Mouse (Mus musculus) gonadal fat pad, adult 2 months (tissue): ENCODE results near the gene Lrtm2. TPM values are rescaled to one million over a fixed set of nuclear protein-coding genes. Genes with fewer than 3 reads are reported as not detected.

Source experiments
- DNase-seq: peaks from one replicate; pipeline ENCODE4 v3.0.0-alpha.2; 2012; ENCODE audit warnings: low read depth
- polyA plus RNA-seq: library from polyadenylated mRNA; depleted of rRNA; stranded (reverse); fragments of >200 nt; gene quantifications from 2 replicates; pipeline ENCODE4 v1.2.3, GENCODE M21; 2012

Lrtm2 gene
- polyA plus RNA-seq, 1 experiment, result 0.07 TPM

DNA sequence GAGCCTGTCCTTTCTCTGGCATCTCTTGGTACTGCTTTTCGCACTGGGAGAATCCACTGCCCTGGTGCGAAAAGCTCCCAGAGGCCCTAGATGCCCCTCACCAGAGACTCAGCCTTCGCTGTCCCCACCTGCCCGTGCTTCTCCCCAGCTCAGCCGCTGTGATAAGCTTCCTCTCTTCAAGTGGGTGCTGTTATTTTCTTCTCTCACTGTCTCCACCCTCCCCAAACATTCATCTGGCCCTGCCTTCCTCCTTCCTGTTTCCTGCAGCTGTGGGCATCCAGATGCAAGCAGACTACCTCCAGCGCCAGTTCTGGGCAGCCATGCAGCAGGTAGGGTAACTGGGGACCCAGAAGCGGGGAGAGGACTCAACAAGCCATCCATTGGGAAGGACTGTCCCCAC is 5.6 kb upstream of the Lrtm2 start:
- DNase-seq, result no peak

DNA sequence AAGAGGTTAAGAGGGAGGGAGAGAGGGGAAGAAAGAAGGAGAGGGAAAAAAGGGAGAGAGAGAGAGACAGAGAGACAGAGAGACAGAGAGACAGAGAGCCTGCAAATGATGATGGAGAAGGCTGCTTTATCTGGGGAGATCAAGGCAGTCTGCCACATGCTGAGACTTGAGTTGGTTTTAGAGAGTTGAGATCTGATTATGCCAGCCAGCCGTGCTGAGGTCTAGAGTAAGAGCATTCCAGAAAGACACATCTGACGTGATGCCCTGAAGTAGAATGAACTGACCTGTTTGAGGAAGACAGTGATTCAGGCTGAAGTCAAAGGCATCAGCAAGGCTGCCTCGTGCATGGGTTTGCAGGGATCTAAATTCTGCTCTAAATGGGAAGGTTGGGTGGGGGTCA is 3.3 kb upstream of the Lrtm2 start:
- no peak for DNase-seq

DNA sequence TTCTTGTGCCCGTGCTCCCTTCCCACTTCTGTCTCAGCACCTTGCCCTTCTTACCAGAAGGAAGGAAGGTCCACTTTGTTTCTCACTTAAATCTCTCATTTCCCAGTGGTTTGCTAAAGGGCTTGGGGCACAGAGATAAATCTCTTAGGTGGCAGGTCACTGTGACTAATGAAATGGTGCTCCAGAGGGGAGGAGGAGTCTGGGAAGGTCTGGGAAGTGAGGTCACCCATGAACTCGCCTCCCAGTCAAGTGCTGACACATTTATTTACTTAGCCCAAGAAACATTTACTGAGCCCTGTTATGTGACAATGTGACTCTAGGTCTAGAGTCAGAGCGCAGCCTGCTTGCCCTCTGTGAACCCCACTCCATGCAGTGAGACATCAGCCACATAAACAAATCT is 2.6 kb upstream of the Lrtm2 start:
- DNase-seq, result no peak

DNA sequence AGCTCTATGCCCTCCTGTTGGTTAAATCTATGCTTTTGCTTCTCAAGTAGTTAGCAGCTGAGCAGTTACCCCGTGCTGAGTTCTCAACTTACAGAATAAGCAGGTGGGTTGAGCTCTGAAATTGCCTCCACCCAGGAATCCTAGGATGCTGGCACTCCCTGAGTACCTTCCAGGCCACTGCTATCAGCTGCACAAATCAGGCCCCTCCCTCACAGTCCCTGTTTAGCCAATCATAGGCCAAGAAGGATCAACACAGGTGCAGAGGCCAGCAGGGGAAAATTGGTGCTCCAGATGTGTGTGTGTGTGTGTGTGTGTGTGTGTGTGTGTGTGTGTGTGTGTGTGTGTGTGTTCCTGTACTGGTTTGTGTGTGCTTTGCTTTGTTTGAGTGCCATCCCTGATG is 1.5 kb upstream of the Lrtm2 start:
- no peak for DNase-seq

DNA sequence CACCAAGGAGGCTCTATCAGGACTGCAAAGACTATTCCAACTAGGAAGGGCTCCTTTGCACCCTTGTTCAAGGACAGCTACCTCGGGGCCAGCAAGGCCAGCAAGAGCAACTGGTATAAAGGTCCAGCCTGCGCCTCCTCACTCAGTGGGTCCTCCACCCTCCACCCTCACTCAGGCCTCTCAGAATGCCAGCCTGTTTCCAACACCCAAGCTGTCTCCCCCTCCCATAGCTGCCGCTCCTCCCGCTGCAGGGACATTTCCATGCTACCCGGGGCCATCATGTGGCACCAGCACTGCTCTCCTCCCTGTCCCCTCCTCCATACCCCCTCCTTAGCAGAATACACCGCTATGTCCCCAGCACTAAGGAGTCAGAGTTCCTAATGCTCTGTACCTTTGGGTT is 630 bp downstream of the Lrtm2 start:
- no peak for DNase-seq

DNA sequence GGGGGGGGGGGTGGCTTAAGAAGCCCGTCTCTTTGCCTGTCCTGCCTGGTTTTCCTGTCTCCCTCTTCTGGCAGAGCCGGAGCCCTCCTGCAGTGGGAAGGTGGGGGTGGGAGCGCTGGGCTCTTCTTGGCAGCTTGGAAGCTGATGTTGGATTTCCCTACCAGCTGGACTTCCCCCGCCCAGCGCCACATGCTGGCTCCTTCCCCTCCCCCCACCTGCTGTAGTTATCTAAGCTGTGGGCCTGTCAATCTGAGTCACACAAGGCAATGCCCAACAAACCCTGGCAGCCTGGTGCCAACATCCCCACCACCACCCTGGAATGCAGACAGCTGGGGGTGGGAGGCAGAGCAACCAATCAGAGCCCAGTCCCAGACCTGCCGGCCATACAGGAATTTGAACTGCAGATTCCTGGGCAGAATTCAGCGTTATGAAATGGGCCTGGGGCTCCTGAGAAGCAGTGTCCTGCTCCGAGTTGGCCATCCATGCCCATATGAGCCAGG is 1.3 kb downstream of the Lrtm2 start:
- DNase-seq, result no peak

DNA sequence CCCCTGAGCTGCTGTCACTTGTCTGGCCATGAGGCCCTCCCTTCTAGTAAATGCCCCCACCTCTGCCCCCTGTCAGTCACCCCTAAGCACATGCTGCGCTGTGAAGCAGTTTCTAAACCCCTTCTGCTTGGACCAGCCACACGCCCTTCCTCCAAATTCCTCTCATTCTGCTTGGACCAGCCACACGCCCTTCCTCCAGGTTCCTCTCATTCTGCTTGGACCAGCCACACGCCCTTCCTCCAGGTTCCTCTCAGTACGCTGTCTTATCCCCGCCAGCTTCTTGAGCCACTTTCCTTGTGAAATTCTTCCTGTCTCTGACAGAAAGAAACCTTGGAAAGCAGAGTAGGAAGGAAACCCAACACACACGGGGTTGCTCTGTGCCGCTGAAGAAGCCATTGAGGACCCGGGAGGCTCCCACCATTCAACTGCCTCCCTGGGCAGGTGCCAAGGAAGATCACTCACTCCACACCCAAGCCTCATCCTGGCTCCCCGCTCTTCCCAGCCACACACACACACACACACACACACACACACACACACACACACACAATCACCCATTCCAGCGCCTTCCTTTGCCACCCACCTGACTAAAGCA is 1.9 kb downstream of the Lrtm2 start:
- DNase-seq, result no peak

DNA sequence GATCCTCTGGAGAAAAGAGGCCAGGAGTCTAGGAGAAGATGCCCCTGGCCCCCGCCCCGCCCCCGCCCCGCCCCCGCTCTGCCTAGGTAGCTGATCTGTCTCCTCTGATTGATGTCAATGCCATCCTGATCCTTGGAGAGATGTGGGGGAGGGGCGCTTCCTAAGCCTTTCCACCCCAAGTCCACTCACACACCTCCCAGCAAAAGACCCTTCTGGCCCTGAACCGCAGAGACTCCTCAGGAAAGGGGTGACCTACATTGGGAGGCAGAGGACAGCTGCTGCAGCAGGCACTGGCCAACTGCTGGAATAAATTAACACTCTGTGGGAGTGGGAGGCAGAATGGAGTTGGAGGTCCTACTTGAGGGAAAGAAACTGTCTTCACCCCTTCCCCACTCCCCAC is 4.0 kb downstream of the Lrtm2 start:
- no peak for DNase-seq

DNA sequence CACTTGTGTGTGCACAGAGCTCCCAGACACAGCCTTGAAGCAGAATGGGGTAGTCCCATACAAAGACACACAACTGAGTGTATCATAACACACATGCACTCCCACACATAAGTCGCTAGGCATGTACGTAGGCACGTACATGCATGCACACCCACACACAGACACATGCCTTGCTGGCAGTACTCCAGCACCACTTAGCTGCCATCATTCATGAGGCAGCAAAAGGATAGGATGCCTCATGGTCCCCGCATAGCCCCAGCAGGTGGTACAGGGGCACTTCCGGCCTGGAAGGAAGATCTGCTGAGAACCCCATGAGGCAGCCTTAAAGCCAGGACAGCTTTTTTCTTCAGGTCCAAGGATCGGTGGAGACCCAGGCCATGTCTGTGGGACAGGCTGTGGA is 4.6 kb downstream of the Lrtm2 start:
- no peak for DNase-seq

DNA sequence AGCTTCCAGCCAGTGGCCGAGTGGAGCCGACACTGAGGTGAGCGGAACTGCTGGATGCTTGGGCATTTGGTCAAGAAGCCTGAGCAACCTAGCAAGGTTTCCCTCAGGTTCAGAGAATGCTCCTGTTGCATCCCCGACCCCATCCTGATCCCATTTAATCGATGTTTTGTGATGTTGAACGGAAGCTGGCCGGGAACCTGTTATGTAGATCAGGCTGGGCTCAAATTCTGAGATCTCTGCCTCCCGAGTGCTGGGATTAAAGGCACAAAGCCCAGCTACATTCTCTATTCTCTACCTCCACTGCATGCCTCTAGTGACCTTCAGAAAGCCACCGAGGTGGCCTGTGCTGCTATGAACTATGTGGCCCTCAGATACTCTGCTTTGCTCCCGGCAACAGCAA is 5.8 kb downstream of the Lrtm2 start:
- no peak for DNase-seq

DNA sequence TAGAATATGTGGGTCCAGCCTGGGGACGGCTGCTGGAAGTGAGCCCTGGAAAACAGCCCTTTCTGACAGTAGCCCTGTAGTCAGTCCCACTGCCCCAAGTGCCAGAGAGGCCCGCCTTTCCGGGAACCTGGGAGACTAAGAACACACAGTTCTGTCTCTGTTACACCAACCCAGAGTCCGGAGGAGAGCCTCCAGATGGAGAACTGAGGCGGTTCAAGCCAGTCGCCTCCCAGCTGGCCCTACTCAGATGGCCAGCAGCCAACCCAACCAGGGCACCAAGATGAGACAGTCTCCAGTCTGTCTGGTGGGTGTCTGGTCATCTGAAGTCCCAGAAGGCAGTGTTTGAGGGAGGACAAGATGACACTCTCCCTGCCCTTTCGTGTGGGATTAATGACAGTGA is 8.8 kb downstream of the Lrtm2 start:
- DNase-seq, result no peak

DNA sequence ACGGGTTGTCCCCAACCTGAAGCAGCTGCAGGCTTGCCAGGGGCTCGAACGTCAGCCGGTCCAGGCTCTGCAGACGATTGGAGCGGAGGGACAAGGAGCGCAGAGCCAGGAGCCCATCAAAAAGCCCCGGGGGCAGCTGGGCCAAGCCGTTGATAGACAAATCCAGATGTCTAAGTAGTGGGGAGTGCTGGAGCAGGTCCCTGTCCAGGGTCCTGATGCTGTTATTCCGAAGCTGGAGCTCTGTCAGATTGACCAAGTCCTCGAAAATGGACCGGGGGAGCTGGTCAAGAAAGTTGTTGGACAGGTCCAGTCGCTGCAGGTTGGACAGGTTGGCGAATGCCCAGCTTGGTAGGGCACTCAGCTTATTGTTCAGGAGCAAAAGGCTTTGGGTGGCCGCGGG is 10.1 kb downstream of the Lrtm2 start:
- DNase-seq, result no peak

DNA sequence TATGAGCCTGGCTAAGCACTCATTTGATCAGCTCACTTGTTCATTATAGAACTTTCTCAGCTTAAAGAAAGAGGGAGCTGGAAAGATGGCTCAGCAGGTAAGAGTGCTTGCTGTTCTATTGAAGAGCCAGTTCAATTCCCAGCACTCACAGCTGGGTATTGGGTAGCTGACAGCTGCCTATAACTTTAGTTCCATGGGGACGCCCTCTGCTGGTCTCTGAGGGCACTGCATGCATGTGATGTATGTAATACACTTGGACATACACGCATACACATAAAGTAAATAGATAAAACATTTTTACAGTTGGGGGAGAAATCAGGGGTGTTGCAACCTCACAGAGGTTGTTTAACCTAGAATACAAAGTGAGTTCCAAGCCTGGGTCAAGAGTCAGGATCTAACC is 11.2 kb downstream of the Lrtm2 start:
- DNase-seq, result no peak

DNA sequence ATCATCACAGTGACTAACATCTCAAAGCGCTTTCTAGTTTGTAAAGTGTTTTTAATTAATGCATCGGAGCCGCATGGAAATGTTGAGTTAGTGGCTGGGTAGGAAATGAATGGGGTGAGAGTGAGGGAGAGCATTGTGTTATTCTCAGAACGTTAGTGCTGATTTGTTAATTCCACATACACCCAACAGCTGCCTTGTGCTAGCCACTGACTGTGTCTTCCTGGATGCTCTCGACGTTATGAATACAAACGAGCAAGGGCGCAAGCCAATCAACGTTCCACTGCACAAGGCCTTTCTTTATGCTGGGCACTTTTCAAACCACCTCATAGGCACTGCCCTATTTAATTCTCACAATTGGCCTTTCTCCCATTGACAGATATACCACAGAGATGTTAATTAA is 11.8 kb downstream of the Lrtm2 start:
- no peak for DNase-seq

DNA sequence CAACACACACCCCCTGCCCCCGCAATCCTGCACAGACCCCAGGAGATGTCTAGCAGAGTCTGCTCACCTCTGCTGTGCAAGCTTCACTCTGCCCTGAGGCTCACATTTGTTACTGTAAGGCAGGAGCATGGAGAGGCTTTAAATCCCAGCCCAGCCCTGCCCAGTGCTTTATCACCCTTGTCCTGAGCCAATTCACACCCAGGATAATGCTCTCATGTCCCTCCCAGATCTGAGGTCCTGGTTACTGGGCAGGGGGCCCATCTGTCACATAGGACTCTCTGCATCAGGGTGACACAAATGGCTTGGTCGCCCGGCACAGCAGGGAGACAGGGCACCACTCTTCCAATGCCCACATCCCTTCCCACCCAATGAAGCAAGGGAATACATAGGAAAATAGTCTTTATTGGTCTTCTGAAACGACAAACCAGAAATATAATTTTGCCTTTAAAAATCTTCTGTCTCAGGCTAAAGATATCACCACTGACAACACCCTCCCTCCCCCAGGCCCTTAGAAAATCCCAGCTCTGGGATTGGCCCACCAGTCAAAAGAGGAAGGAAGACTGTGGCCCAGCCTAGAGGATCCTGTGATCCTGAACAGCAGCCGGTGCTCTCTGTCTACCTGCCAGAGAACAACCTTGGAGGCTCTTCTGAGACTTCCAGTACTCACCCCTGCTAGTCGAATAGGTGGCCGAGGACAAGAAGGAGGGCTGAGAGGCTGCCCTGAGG is 15.7 kb downstream of the Lrtm2 start:
- DNase-seq, result no peak

DNA sequence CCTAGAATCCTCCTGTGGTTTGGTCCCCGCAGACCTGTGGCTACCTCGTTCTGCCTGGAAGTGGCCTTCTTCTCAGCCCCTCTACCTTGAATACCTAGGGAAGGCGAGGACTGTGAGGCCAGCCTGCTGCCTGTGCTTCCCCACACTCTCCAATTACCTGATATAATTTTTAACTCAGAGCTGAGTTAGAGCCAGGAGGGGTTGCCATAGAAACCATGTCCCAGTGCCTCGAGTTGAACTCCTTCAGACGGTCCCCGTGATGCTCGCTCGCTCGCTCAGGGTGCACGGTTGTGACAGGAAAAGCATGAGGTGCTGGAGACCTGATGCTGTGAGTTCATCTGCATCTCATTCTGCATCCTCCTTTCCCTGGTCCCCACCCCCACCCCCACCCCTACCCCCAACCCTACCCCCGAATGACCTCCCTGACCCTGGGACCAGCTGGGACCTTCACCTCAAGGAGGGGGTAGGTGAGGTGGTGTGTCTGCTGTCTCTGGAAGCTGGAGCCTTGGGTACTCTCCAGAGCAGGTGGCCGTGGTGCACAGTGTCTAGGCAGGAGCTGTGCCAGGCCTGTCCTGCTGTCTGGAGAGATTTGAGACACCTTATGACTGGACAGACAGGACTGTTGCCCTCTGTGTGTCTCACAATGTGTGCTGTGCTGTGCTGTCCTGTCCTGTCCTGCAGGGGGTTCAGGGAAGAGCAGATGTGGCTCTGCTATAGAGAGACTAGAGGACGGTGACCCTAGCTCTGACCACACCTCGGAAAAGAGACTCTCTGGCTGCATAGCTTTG is 16.8 kb downstream of the Lrtm2 start:
- DNase-seq, result no peak

DNA sequence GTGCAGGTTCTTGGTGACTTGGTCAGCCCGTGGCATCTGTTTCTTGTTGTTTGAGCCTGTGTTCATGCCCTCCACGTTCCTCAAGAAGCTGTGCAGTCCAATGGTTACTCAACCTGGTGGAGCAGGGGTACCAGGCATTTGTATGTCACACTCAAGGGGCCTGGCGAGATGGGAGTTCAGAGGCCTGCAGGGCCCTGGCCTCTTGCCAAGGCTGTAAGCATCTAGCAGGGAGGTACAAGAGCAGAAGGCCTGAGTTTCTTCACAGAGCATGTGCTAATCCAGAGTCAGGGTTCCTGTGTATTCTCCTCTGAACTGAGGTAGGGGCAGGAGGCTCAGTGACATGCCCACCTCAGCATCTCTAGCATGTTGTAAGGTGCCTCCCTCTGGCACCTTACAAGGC is 17.5 kb downstream of the Lrtm2 start:
- no peak for DNase-seq

DNA sequence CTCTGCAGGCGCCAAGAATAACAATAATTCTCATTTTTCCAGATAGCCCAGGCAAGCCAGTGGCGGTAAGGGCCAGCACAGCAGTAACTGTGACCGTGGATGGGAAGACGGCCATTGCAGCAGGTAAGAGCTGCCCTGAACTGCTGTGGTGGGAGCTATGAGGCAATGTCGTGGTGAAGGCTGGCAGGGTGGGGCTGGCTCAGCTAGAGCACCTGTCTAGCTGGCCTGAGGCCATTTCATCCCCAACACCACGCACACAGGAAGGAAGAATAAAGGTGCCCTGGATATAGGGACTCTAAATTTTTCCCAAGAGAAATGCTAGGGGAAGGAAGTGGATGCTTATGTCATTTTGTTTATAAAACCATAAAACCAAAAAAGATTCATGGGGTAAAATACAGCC is 18.2 kb downstream of the Lrtm2 start:
- DNase-seq, result no peak

DNA sequence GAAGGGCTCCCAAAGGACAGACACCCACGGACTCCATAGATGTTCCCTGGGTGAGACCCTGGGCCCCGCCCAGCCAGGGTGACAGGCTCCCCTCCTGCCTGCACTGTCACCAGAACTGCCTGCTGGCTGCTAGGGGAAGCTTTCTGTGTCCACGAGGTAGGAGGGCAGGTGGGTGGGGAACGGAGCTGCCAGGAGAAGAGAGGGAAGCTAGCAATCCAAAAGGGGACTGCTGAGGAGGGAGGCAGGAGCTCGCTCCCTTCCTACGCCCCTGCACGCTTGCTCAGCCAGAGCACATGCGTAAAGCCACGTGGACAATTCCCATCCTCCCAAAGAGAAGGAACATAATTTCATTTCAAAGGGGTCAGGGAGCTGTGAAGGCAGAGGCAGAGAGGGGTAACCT is 20.4 kb downstream of the Lrtm2 start:
- no peak for DNase-seq

DNA sequence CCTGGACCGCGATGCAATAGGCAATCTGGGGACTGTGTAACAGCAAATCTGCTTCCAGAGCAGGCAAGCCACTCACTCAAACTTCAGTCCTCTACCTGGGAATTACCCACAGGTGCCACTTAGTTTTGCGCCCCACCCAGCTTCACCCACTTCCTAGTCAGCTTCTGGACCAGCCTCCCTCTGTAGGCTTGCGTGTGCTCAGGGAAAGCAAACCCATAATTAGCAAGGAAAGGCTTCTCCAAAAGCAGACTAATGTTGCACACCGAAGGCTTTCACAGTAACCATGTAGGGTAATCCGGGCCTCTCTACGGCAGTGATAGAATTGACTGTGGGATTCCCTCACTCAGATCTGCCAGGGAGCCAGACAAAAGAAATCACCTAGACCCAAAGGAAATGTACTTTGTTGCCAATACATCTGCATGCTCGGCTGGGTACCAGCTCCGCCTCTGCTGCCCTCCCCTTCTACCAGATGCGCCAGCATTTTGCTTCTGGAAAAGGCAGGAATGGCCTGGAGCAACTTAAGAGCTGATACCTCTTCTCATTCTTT is 22.6 kb downstream of the Lrtm2 start:
- DNase-seq, result no peak

DNA sequence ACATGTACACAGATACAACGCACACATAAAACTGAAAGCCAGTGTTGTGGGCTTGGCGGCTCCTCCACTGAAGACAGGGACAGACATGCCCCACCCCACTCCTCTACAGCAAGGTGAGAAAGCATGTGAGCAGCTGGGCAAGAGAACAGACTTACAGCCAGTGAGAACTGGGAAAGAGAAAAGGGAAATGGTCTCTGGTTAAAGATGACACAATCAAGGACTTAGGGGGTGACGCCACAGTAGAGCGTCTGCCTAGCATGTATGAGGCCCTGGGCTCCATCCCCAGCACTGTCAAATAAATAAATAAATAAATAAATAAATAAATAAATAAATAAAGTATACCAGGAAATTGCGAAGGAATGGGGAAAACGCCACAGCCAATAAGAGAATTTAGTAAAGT is 27.2 kb downstream of the Lrtm2 start:
- DNase-seq, result no peak

DNA sequence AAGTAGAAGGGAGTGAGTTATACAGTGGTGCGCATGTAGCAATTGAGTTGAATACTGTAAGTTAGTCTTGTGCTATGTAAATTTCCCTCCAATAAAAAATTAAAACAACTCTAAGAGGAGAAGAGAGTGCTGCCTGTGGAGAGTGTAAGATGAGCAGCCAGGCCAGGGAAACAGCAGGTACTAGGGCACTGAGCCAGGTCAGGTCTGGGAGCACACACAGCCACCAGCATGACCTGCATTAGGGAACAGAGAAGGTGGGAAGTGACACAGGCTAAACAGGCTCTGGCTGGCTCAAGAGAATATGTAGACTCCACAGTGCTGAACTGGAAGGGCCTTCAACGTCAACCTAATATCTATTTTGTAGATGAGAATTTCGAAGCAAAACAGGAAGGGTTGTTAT is 29.3 kb downstream of the Lrtm2 start:
- DNase-seq, result no peak

DNA sequence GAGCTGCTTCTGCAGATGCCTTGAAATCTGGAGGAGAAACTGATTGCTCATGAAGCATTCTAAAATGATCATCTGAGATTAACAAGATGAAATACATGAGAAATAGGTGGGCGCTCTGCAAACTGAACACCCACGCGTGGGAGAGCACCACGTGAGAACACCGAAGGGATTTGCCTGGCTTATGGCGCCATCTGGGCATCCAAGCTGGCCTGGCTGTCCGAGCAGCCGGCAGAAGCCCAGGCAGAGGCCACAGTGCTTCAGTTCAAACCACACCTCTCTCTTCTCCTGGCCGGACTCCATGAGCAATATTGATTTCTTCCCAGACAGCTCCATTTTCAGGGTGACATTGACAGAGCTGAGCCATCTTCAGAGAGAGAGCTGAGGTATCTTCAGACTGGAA is 49.8 kb downstream of the Lrtm2 start:
- DNase-seq, result no peak
